Mouse (Mus musculus): Measurements from ENCODE around the gene Ppp1r36.
A peak's percentile ranks its signal among the peaks of the same experiment; 100 is the strongest.

The Ppp1r36 gene

GRCm38 (mm10) chr12:76417433-76417854, at the start of gene Ppp1r36:
TSS of gene Ppp1r36 (plus strand) at chr12:76417538.
- DNase-seq (ENCODE audit: low spot score in 2 of 2): peak in 1 of 2 experiments; percentile 51

- no peak for DNase-seq (ENCODE audit: low spot score in 2 of 2)
Measured at GRCm38 (mm10) chr12:76368201-76368789, 49.0 kb upstream of the Ppp1r36 start.

GRCm38 (mm10) chr12:76368790-76369205, 48.5 kb upstream of the Ppp1r36 start:
- DNase-seq (ENCODE audit: low spot score in 2 of 2): no peak

GRCm38 (mm10) chr12:76369206-76369977, 47.9 kb upstream of the Ppp1r36 start, which contains the start of gene Zbtb25:
TSS of gene Zbtb25 (minus strand) at chr12:76369602.
- peak; percentile 83 to 85 for DNase-seq (ENCODE audit: low spot score in 2 of 2)

- peak; percentile 78 to 84 for DNase-seq (ENCODE audit: low spot score in 2 of 2)
Measured at GRCm38 (mm10) chr12:76369978-76370830, 47.1 kb upstream of the Ppp1r36 start, which contains the start of gene Zbtb1. TSS of gene Zbtb1 (plus strand) at chr12:76370266.

- peak; percentile 79 to 87 for DNase-seq (ENCODE audit: low spot score in 2 of 2)
Measured at GRCm38 (mm10) chr12:76370831-76371571, 46.3 kb upstream of the Ppp1r36 start.

- no peak for DNase-seq (ENCODE audit: low spot score in 2 of 2)
Measured at GRCm38 (mm10) chr12:76372046-76372445, 45.3 kb upstream of the Ppp1r36 start.

- DNase-seq (ENCODE audit: low spot score in 2 of 2): no peak
Measured at GRCm38 (mm10) chr12:76372881-76373818, 44.2 kb upstream of the Ppp1r36 start.

- DNase-seq (ENCODE audit: low spot score in 2 of 2): no peak
Measured at GRCm38 (mm10) chr12:76373991-76374390, 43.3 kb upstream of the Ppp1r36 start.

- DNase-seq (ENCODE audit: low spot score in 2 of 2): no peak
Measured at GRCm38 (mm10) chr12:76374911-76375310, 42.4 kb upstream of the Ppp1r36 start.

GRCm38 (mm10) chr12:76375506-76375905, 41.8 kb upstream of the Ppp1r36 start:
- DNase-seq (ENCODE audit: low spot score in 2 of 2): no peak

- no peak for DNase-seq (ENCODE audit: low spot score in 2 of 2)
Measured at GRCm38 (mm10) chr12:76376649-76377048, 40.7 kb upstream of the Ppp1r36 start.

GRCm38 (mm10) chr12:76377059-76377458, 40.3 kb upstream of the Ppp1r36 start:
- no peak for DNase-seq (ENCODE audit: low spot score in 2 of 2)

GRCm38 (mm10) chr12:76377726-76378125, 39.6 kb upstream of the Ppp1r36 start:
- DNase-seq (ENCODE audit: low spot score in 2 of 2): no peak

GRCm38 (mm10) chr12:76378556-76378955, 38.8 kb upstream of the Ppp1r36 start:
- no peak for DNase-seq (ENCODE audit: low spot score in 2 of 2)

GRCm38 (mm10) chr12:76380151-76380550, 37.2 kb upstream of the Ppp1r36 start:
- DNase-seq (ENCODE audit: low spot score in 2 of 2): no peak

GRCm38 (mm10) chr12:76385342-76385741, 32.0 kb upstream of the Ppp1r36 start:
- no peak for DNase-seq (ENCODE audit: low spot score in 2 of 2)

GRCm38 (mm10) chr12:76388794-76389193, 28.5 kb upstream of the Ppp1r36 start:
- no peak for DNase-seq (ENCODE audit: low spot score in 2 of 2)

GRCm38 (mm10) chr12:76391595-76392271, 25.6 kb upstream of the Ppp1r36 start:
- DNase-seq (ENCODE audit: low spot score in 2 of 2): no peak

- DNase-seq (ENCODE audit: low spot score in 2 of 2): no peak
Measured at GRCm38 (mm10) chr12:76392979-76393378, 24.4 kb upstream of the Ppp1r36 start.

All from urinary bladder, postnatal 4 days (tissue).